Mouse (Mus musculus): ENCODE results near the gene Gngt1.

Gngt1 gene

DNA sequence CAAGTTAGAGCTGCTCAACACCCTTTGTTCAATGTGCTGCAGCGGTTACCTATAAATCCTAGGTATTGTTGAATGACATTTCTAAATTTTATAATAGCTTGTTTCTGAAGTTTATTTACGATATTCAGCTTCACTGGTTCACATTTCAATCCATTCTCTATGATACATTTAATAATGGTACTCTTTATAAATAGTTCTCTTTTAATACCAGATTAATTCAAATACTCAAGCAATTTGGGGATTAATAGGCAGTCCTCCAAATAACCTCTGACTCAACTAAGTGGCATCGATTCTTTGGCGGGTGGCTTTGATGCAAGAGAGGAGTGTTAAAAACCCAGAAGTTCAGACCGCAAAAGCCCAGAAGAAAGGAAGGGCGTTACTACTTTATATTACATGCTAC lies at the start of gene Gngt1:
Gene Gngt1, plus strand, starts transcription at position 301 of the 400 bp plus-strand sequence.
- DNase-seq (ENCODE audit: low spot score), result no peak

DNA sequence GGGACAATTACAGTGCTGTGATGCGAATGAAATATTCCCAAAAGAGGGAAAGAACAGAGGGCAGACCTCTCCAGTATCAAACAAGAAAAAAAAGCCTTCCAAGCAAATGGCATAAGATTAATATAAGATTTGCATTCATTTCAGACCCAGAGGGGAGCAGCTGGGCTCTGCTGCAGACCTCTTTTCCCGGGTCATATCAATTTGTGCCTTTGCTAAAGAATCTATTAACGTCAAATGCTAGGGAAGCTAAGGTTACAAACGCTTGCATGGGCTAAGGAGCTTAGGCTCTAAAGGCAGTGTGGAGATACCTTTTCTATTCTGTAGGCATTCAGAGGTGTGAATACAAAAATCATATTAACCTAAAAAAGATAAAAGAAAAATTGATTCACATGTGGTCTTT lies 38.6 kb upstream of the Gngt1 start:
- no peak for DNase-seq (ENCODE audit: low spot score)

DNA sequence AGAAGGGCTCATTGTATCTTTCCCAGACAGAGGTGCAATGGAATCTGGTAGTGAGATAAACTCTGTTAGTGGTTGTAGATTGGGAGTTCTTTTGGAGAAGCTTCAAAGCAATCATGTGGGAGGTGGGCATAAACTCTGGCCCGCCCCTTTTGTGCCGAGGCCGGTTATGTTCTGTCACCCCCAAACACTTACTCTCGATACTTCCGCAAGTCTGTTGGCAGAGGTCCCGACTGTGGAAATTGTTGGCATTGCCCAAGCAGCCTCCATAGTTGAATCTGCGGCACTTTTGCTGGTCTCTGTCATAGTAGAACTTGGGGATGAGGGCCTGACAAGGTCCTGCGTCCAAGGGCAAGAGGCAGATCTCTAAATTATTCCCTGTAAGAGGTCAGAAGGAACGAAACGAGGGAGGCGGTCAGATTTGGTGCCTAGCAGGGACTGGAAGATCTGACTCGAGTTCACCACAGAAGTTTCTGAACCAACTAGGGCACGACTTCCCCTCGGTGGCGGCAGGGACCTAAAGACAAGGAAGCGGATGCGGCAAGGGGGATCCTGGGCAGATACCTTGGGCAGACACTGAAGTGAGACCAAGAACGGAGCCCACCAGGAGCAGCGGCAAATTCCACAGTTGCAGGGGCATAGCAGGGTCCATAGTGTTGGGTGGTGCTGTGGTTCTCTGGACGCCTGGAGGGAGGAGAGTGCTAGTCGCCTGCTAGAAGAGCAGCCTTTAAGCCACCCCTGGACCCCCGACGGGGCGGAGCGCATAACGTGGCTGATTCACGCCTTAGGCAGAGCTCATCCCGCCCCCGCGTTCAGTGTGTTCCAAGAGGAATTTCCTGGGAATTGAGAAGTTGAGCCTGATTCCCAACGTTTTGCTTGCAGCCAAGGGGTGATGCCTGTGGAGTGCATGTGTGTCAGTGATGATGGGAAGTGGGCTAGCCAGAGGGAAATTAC lies 25.6 kb upstream of the Gngt1 start:
- DNase-seq (ENCODE audit: low spot score), result peak; percentile 17

DNA sequence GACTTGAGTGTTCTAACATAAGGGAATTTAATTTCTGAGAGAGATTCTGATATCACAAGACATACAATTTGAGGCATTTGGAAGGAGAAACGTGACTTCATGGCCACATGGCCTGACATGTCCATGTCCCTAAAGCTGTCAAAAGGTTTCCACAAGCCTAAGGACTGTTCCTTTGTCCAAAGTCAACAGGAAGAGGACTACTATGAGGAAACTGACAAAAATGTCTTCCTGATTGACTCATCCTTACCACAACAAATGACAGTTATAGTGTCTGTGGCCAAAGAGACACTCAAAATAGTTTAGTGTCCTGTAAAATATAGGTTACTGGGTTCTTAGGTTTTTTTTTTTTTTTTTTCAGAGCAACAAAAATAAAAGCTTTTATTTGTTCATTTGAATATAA lies 19.9 kb upstream of the Gngt1 start:
- DNase-seq (ENCODE audit: low spot score), result no peak

DNA sequence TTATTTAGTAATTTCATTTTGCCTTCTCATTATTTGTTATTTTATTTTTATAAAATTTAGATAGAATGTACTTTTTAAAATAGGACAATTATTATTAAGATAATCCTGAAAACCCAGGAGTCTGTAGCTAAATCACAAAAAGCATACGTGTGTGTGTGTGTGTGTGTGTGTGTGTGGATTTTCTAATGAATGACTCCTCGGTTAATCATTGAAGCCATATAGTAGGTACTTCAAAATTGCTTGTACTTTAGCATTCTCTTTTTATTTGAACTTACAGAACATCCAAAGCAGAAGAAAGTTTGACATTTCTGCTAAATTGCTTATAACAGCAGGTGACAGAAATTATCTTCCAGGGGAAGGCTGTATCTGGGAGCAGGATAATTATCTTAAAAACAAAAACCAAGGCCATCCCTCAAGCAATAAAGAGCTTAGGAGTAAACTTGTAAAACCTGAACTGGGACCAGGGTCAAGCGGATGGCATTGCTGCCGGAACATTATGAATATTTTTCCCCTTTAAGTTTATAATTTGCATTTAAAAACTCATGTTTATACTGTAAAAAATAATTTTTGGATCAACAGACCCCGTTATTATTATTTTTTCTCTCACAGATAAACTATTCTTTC lies 10.8 kb upstream of the Gngt1 start:
- no peak for DNase-seq (ENCODE audit: low spot score)

DNA sequence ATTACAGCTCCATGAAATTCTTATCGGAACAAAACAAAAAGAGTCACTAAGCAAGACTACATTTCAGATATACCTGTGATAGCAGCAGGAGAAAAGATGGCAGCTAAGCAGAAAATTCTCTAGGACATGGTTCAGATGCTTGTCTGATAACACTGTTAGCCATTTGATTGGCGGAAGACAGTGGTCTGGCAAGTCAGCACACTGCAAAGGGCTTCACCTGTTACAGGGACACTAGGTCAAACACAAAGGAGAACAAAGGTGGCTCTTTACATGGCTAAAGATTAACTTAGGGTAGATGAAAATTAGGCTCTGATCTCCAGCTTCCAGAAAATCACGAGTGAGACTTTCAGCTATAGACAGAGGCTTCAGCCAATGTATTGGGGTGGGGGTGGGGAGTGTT lies 4.8 kb upstream of the Gngt1 start, which contains the start of gene Tfpi2:
Gene Tfpi2, minus strand, starts transcription at position 170 of the 400 bp plus-strand sequence.
- DNase-seq (ENCODE audit: low spot score), result peak; percentile 75

DNA sequence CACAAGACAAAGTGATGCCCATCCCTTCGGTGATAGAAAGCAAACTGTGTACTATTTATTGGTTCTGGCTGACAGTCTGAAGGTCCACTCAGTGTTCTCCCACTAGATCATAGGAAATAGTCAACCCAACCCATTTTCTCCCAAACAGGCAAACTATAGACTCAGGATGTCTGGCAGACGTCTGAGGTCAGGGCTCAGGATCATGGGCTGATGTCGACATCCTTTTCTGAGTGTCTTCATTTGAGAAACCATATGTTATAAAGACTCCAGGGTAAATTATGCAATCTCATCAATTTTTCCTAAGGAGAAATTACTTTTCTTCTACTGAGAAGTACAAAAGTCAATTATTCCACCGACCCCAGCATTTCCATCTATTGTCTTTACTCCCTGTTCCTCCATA lies 4.5 kb downstream of the Gngt1 start:
- no peak for DNase-seq (ENCODE audit: low spot score)

DNA sequence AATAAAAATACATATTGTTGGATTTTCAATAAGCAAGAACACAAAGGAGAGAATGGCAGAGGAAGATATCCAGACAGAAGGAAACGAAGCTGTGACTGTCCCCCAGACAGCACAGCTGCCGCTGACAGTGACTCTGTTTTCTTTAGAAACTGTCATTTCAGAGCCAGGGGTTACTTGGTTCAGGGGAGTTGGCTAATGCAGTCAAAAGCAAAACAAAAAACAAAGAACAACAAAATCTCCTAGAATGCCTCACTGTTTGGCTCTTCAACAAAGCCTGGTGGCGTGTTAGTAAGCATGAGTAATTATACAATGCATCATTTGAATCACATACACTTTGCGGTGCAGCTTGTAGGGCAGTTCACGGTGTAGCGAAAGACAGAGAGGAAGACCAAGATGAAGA lies 5.7 kb downstream of the Gngt1 start:
- DNase-seq (ENCODE audit: low spot score), result no peak

DNA sequence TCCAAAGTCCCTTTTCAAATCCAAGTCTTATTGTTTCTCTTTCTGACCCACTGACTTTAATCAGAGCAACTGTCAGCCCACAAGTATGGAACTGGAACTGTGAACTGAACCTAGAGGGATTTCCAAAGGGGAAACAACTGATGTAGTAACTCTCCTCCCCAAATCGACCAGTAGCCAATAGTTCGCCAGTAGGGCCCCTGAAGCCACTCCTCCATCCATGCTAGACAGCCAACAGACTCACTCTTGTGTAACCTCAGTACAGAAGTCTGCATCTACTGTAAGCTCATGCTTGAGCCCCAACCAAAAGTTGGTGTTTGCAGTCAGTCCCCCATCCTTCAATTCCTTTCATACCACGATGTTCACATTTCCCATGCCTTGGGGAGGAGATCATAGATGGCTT lies 7.1 kb downstream of the Gngt1 start:
- no peak for DNase-seq (ENCODE audit: low spot score)

DNA sequence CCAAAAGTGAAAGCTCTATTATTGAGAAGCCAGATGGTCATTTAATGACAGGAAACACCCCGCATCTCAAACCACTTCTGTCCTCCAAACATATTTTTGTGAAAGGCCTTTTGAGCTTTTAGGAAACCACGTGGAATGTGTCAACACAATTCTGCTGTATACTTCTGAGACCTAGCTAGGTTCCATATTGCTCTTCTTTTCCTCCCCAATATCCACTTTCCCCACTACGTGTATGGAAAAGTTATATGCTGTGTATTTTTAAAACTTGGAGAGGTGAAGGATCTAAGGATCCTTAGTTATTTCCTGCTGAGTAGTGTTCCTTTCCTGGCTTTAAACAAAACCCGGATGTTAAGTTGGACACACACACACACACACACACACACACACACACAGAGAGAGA lies 9.9 kb downstream of the Gngt1 start:
- DNase-seq (ENCODE audit: low spot score), result no peak

DNA sequence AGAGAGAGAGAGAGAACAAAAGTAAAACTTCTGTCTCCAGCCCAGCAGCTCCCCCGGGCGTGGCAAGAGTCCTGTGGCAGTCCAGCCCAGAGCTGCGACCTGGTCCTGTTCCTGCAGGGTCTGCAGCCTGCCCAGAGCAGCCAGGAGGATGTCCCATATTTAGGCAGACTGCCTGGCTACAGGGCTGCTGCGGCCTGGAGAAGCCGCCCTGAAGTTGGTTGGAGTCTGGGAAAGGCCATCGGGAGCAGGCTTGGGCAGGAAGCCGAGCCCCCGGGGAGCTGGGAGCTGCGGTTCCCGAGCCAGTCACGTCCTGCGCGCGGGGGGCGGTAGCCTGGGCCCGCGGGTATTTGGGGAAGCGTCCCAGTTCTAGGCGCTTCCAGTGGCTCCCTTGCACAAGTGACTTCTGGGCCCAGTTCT lies 10.3 kb downstream of the Gngt1 start, which contains the start of gene Gng11:
Gene Gng11, plus strand, starts transcription at position 15 of the 417 bp plus-strand sequence.
- peak; percentile 68 for DNase-seq (ENCODE audit: low spot score)

DNA sequence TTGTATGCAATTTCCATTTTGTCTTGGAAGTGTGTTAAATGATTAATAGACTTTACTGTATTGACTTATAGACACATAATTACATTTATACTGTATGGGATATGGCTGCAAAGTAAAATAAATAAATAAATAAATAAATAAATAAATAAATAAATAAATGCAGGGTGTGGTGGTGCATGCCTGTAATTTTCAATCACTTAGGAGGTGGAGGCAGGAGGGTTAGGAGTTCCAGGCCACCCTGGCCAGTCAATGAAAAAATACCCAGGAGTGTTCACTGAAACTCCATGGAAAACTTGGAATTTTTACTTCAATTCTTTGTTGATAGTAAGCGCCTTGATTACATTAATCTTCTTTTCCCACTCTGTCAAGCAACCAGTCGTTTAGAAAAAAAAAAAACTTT lies 11.2 kb downstream of the Gngt1 start:
- DNase-seq (ENCODE audit: low spot score), result no peak

DNA sequence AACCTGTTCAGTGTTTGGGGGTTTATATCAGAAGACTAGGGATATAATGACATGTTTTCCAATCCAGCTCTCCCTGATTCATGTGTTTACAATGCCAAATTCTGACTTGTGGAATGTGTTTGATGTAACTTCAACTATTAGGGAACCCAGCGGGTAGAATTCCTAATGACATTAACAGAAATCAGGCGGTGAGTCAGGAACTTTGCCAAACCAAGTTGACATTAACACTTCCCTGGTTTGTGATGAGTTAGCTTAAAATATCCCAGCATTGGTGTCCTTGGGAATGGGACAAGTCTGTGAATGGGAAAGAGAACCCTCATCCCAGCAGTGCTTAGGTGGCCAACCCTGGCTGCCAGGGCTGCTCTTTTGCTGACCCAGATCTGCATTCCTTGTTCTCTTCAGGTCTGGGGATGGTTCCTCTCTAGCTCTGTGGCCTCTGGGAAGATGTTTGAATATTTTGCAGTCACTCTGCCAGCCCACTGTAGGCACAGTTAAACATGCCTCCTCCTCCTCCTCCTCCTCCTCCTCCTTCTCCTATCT lies 15.0 kb downstream of the Gngt1 start:
- DNase-seq (ENCODE audit: low spot score), result no peak

DNA sequence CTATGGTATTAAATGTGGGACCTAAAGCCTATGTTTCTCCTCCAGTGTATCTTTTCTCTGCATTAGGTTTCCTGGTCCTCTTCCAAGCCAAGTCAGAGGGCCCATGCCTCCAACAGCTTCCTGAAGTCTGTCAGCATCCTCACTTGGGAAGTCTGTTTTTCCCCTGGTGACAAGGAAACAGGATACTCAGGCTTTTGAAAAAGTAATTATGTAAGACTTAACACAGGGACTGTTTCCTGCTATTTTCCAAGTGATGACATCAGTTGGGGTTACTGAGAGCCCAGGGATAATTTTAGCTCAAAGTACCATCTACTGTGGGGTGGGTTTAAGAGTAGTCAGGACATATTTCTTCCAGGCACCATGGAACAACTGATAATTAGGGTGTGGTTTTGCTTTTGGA lies 16.0 kb downstream of the Gngt1 start:
- no peak for DNase-seq (ENCODE audit: low spot score)

DNA sequence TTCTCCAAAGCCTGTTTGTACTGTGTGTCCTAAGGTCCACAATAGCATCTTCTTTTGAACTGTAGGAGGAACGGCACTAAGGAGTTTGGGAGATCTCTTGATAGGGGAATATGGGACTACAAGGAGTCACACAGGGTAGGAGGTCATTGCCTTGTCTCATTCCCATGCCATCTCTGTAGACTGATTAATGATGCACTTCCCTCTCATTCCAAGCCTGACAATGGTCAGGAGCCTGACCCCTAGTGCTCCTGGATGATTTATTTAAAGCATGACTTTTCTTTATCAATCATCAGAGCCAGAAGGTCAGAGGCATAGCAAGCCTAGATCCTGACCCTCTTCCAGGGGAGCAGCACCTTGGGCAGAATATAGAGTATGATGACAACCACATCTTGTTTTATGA lies 29.1 kb downstream of the Gngt1 start:
- no peak for DNase-seq (ENCODE audit: low spot score)

DNA sequence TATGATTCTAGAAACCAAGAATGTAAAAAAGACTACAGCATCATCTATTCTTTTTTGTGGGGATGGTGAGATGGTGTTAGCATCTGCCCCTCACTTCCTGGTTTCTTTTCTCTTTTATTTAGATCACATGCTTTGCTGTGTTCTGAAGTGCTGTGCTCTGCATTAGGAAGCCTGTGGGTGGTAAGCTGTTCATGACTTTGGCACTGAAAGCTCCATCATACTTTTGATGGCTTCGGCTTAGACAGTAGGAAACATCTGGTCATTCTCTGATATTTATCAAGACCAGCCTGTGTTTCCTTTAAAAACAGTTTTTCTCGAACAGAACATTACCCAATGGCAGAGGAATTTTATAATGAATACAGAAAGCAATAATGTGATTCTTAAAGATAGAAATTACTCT lies 32.8 kb downstream of the Gngt1 start:
- DNase-seq (ENCODE audit: low spot score), result no peak

DNA sequence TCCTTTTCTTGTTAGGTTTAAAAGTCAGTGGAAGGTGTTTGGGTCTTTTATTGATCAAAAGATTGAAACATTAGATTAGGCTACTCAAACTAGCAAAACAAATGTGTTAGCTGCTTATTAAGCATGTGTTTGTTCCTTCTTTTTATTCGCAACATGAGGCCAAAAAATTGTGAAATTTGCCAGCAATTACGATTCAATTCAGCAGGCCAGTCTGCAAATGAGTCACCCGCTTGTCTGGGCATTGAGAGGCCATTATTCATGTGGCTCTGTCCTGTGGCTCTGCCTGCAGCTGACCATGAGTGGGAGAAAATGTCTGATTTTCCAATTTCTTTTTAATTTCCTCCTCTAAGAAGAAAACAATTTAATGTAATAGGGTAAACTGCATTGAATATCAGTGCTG lies 37.4 kb downstream of the Gngt1 start:
- DNase-seq (ENCODE audit: low spot score), result no peak

DNA sequence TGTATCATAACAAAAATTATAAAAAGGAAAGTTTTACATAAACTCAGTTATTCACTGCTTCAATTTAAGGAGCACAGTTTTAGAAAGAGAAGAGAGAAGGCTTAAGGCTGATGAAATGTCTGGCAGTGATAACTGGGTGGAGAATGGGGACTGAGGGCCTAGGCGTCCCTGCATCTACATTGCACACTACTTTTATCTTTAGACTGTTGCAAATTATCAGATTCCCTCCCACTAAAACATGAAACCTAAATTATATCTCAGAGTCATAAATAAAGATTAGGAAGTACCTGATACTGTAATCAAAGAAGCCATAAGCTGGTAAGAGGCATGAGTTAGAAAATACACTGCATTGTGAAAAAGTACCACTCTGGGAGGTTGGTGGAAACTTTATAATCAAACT lies 48.2 kb downstream of the Gngt1 start:
- DNase-seq (ENCODE audit: low spot score), result no peak
